Mouse (Mus musculus) embryo, embryonic 11.5 days (tissue): Measurements from ENCODE around the gene Jade2.

Experiments
- DNase-seq: peaks from one replicate; pipeline ENCODE4 v3.0.0-alpha.2; 2012; ENCODE audit warnings: low read depth, low spot score

Gene Jade2

GRCm38 (mm10) chr11:51857818-51858527, 520 bp upstream of the Jade2 start:
- no peak for DNase-seq

DNA sequence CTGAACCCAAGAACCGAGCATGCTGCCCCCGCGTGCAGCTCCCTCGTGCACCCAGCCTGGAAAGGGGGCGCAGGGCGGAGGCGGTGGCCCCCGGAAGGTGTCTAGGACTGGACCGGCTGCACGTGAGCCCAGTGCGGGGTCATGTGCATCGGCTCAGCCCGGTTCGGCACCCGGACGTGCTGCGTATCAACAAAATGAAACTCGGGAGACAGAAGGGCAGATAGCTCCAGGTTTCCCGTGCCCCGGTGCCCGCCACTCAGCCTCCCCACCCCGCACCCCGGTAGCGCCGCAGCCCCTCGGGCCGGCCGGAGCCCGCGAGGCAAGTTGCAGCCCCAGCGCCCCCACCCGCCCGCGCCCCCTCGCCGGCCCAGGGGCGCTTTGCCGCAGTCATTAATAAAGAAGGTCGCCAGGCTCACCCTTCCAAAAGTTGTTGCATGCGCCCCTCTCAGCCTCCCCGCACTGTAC, 805 bp downstream of the Jade2 start:
- no peak for DNase-seq

DNA sequence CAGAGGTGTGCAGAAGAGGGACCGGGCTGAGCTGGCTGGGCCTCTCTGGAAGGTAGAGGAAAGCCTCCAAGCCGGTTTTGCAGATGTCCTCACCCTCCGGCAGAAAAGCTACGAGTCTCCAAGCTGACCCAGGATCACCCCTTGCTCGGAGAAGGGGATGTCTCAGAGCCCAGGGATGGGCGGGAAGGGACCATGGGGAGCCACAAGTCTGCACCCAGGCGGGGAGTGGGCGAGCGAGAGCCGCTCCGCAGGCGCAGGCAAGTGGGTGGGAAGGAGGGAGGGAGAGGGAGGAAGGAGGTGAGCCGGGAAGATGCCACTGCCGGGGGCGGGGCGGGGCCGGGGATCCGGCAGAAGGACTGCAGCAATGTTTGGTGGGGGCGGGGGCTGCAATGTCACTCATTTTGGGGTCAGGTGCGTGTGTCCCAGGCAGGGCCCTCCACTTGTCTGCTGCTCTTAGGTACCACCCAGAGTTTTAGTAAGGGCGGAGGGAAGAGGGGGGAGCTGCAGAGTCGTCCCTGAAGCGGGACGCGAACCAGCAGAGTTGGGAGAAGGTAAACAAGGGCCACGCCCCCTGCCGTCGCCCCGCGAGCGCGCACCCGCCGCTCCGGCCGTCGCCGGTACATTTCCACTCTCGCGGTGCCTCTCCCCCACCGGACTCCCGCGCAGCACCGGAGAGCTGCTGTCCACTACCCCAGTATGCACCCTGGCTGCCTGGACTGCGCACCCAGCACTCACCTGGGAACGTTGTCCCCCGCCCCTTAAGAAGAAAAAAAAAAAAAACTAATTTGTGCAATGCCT, 1.4 kb downstream of the Jade2 start:
- no peak for DNase-seq

- DNase-seq = peak; percentile 77
These were observed 2.3 kb downstream of the Jade2 start for GRCm38 (mm10) chr11:51854981-51855817.

DNA sequence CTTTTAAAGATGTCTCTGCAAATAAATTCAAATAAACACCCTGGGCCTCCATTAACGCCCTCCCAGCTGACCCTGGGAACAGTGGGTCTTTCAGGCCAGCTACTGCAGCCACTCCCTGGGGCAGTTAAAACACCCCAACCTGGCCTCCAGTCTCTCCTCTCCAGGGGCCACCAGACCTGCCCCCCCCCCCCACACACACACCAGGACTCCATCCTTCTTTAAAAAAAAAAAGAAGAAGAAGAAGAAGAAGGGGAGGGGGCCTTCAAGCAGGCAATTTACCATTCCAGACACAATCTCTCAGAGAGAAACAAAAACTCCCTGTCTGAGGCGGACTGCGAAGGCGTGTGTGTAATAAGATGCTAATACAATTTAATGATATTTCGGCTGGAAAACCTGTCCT, 4.9 kb downstream of the Jade2 start:
- DNase-seq = no peak

DNA sequence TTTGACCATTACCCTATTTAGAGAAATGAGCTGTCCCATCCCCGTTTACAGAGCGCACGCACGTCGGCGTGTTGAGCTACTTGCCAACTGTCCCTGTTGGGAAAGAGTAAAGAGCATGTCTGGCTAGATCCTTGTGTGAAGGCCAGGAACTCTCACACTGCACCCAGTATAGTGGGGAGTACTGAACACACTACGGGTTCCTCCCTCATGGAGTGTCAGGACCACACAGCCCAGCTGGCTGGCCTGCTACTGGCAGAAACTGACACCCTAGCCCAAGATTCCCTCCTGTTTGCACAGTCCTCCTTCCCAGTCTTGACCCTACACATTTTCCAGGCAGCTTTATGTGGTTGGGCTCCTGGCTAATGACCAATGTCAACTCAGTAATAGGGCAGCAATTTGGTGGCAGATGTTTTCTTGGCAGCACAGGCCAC, 5.3 kb downstream of the Jade2 start:
- DNase-seq = no peak

DNA sequence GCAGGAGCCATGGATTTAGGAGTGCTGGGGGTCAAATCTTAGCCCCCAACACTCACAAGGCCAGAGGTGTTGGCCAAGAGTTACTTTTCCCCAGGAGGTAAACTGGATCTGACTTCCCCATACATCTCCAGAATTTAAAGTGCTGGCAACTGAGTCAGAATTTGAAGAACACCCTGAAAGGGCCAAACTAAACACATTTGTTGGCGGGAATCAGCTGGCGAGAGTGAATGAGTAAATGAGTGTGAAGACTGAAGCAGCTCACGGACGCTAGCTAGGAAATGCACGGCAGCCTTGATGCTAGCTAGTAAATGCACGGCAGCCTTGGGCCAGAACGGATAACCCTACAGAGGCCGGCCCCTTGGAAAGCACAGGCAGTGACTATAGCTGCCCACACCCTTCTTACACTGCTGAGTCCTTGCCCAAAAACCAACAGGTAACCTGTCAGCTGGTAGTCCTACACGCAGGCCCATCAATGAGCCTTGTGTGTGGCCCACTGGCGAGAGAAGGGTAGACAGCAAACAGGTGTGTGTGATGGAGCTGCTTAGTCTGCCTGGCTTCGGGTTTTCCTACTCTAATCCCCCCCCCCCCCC, 6.6 kb downstream of the Jade2 start:
- DNase-seq = no peak

- DNase-seq = no peak
These were observed 9.1 kb downstream of the Jade2 start for GRCm38 (mm10) chr11:51848324-51848723.

DNA sequence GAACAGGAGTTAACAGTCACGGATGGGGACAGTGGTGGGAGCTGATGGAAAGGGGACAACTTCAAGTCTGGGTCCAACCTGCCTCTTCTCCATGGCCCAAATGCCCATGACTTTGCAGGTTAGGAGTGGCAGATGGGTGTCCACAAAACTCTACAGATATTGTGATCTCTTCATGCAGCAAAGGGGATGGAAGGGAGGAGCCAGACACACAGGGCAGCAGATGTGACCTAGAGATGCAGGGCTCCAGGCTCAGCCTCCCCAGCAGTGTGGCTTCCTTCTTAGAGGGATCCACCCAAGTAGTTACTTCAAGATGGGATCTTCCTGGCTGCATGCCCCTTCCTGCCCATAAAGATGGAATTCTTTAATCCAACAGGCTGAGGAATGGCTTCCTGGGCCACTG, 9.6 kb downstream of the Jade2 start:
- DNase-seq = no peak

GRCm38 (mm10) chr11:51845981-51846883, 11.2 kb downstream of the Jade2 start:
- no peak for DNase-seq

DNA sequence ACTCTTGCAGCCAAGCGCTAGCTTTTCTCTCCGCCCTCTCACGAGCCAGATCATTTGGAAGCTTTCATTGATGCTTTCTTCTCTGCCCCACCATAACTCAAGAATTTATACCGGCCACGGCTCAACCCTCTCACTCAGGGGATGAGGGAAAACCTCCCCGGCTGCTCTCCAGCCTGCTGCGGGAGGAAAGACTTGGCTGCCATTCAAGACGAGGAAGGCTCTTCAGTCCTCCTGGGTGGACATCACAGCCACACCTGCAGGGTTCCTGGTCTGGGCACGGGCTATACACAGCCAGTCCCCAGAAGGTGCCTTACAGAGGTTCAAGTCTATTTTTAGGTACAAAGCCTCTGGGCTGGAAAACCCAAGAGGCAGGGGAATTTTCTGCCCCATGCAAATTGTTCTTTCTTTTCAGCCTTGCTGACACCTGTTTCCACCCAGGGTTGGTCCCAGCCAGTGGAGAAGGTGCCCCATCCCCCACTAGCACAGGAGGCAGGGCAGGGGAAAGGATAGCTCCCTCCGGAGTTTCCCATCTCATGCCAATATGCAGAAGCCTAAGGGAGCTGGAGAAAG, 12.8 kb downstream of the Jade2 start:
- DNase-seq = no peak

DNA sequence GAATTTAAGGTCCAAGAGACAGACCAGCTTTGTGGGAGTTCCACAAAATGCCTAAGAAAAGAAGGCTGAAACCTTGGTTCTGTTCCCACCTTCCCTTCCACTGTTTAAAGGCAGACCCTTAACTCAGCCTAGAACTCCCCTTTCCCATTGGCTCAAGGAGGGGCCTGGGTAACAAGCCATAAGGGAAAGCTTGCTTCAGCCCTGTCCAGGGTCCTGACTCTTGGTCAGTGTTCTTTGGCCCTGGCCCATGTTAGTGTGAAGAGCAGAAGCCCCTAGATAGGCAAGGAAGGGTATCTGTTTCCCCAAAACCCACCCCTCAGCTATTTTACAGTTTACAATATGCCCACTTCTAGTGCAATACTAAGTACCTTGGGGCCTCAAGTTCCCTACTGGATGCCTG, 13.6 kb downstream of the Jade2 start:
- no peak for DNase-seq

- no peak for DNase-seq
These were observed 14.3 kb downstream of the Jade2 start for GRCm38 (mm10) chr11:51843168-51843567.

DNA sequence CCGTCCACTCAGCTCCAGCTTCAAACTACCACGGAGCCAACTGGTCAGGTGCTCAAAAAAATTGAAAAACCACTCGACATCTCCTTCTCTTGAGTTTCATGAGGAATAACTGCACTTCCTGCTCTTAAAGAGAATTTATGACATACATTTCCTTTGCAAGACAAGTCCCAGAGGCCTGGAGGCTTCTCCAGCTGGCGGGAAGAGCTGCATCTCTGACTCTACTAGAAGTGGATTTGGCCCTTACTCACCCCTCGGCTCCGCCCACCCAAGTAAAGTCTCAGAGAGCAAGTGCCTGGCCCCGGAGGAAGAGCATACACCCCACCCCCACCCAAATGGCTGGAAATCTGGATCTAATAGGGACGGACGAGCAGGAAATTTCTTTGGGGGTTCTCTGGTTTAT, 16.3 kb downstream of the Jade2 start:
- no peak for DNase-seq

DNA sequence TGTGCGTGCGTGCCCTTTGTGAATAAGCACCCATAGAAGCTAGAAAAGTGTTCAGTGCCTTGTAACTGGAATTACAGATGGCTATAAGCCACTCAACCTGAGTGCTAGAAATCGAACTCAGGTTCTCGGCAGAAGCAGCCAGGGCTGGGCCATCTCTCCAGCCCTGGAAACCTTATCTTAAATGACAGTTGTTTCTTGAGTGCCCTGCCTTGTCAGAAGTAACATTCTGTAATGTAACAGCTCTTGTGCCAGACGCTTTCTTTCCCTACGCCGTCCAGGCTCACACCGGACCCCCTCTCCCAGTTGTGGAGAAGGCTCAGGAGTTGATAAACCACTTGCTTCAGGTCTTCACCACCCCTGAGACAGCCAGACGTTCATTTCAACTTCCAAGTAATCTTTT, 16.8 kb downstream of the Jade2 start:
- no peak for DNase-seq

DNA sequence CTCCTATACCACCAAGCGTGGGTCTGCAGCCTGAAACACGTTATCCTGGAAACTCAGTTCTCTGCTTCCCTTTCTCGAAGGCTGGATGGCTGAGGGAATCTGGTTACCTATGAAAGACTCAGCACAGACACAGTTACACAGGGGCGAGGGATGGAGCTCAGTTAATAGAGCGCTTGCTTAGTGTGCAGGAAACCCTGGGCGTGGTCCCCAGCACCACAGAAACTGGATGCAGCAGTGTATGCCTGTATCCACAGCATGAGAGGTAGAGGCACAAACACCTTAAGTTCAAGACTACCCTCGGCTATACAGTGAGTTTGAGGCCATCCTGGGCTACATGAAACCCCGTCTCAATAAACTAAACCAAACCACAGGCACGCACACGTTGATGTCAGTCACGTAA, 17.5 kb downstream of the Jade2 start:
- DNase-seq = no peak

- no peak for DNase-seq
These were observed 18.3 kb downstream of the Jade2 start for GRCm38 (mm10) chr11:51839106-51839505.

GRCm38 (mm10) chr11:51837164-51838153, 20.0 kb downstream of the Jade2 start:
- no peak for DNase-seq

GRCm38 (mm10) chr11:51836506-51836905, 20.9 kb downstream of the Jade2 start:
- DNase-seq = no peak
